Comparison of ENCODE assay signal across 8 mouse cellular contexts in the genomic region with DNA sequence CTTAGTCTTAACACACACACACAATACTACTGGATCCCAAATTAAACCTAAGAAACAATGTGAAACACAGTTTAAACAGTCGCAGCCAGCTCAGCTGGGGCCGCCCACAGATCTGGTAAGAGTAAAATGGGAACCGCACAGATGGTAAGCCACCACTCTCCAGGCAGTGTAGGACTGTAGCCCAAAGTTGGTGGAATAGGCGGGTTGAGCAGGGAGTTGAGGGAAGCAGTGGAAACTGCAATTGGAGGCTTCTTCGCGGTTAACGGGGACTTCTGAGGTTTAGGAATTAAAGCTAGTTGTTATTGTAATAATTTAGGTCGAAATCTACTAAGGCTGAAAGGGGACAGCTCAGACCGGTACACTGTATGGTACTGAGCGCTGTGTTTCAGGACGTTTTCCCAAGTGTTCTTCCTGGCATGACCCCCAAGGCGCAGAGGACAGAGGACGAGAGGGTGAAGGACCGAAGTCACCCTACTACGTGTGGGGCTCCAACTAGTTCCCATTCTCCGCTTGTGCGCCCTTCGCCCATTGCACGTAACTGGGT. TPM values are rescaled to one million over a fixed set of nuclear protein-coding genes. Genes with fewer than 3 reads are reported as not detected.
DNase-seq lines count a peak whose midpoint lies in the region; ATAC-seq and TF ChIP-seq lines count a peak whose summit lies in the region.

No protein-coding gene starts in this region.

- ATAC-seq in lung, embryonic 15.5 days (ENCODE audit: borderline replicate concordance, extremely low read depth, low FRiP score, low TSS enrichment), result peak; percentile 71; the same call in 1 of the 2 replicates
- peak; percentile 33 for ATAC-seq in liver, embryonic 16.5 days (ENCODE audit: low read depth)

- no peak for TF ChIP-seq CTCF in bone marrow macrophage, adult 2 months (IDR thresholded peaks at IDR 0.05; ENCODE audit: low read depth, low read length)
- TF ChIP-seq CTCF in small intestine, adult 2 months (IDR thresholded peaks at IDR 0.05; ENCODE audit: extremely low read depth, insufficient read length, insufficient replicate concordance, low read depth, low read length), result no peak

- peak overlapping the region; percentile 74 for H3K4me2 ChIP-seq in lung, embryonic 15.5 days
- H3K4me2 ChIP-seq in liver, embryonic 16.5 days (ENCODE audit: low read depth, low read length), result peak overlapping the region; percentile 86

- H3K36me3 ChIP-seq in lung, embryonic 15.5 days, result no peaks in the 10 kb centered on the region
- H3K36me3 ChIP-seq in liver, embryonic 16.5 days (ENCODE audit: control insufficient read depth, insufficient read depth), result peaks cover 6% of the 10 kb centered on the region; the same call in 1 of the 2 replicates
- H3K36me3 ChIP-seq in small intestine, adult 2 months (ENCODE audit: control insufficient read depth, insufficient read depth, low read length), result peaks cover 2% of the 10 kb centered on the region; the same call in 1 of the 2 replicates

- peak overlapping the region; percentile 59 for H3K9ac ChIP-seq in lung, embryonic 15.5 days
- H3K9ac ChIP-seq in liver, embryonic 16.5 days (ENCODE audit: low read depth, low read length), result peak overlapping the region; percentile 87

- under 1% methylated on average over 19 of the region's 19 CpGs for WGBS in lung, embryonic 15.5 days
- WGBS in liver, embryonic 16.5 days (ENCODE audit: insufficient replicate concordance), result under 1% methylated on average over 19 of the region's 19 CpGs
- WGBS in small intestine, adult 2 months, result 2% methylated on average over 19 of the region's 19 CpGs

- TF ChIP-seq POLR2A in bone marrow macrophage, adult 2 months (IDR thresholded peaks at IDR 0.05; ENCODE audit: borderline replicate concordance, low read depth, low read length), result no peak
- TF ChIP-seq POLR2A in small intestine, adult 2 months (IDR thresholded peaks at IDR 0.05; ENCODE audit: low read depth, low read length), result no peak

- H3K4me1 ChIP-seq in lung, embryonic 15.5 days, result peaks cover 10% of the 10 kb centered on the region
- H3K4me1 ChIP-seq in bone marrow macrophage, adult 2 months (ENCODE audit: control insufficient read depth, insufficient read depth, low read length), result peaks cover 2% of the 10 kb centered on the region; the same call in 1 of the 2 replicates
- H3K4me1 ChIP-seq in liver, embryonic 16.5 days (ENCODE audit: control insufficient read depth, low read depth, low read length), result peaks cover 28% of the 10 kb centered on the region
- peaks cover 3% of the 10 kb centered on the region; the same call in 1 of the 2 replicates for H3K4me1 ChIP-seq in small intestine, adult 2 months (ENCODE audit: control insufficient read depth, insufficient read depth, insufficient read length, low read length)

- H3K27me3 ChIP-seq in lung, embryonic 15.5 days, result no peaks in the 10 kb centered on the region
- no peaks in the 10 kb centered on the region for H3K27me3 ChIP-seq in liver, embryonic 16.5 days (ENCODE audit: control insufficient read depth, insufficient read depth, low read depth, low read length)
- H3K27me3 ChIP-seq in small intestine, adult 2 months (ENCODE audit: control insufficient read depth, insufficient read depth, low read length), result no peaks in the 10 kb centered on the region

- H3K4me3 ChIP-seq in lung, embryonic 15.5 days, result peak overlapping the region; percentile 74
- H3K4me3 ChIP-seq in bone marrow macrophage, adult 2 months (ENCODE audit: insufficient read depth, low read length), result peak overlapping the region; percentile 88
- H3K4me3 ChIP-seq in liver, embryonic 16.5 days (ENCODE audit: low read depth, low read length), result peak overlapping the region; percentile 83
- peak overlapping the region; percentile 92 for H3K4me3 ChIP-seq in small intestine, adult 2 months (ENCODE audit: low read depth, low read length)

- no peaks in the 10 kb centered on the region for H3K9me3 ChIP-seq in lung, embryonic 15.5 days
- H3K9me3 ChIP-seq in liver, embryonic 16.5 days (replicated peaks; ENCODE audit: control insufficient read depth, low read length), result no peaks in the 10 kb centered on the region

- peak overlapping the region; percentile 68 for H3K27ac ChIP-seq in lung, embryonic 15.5 days
- peak overlapping the region; percentile 9 for H3K27ac ChIP-seq in bone marrow macrophage, adult 2 months (ENCODE audit: insufficient read depth, low read depth, low read length)
- peak overlapping the region; percentile 97 for H3K27ac ChIP-seq in liver, embryonic 16.5 days (ENCODE audit: low read length)
- peak overlapping the region; percentile 18; the same call in 1 of the 2 replicates for H3K27ac ChIP-seq in small intestine, adult 2 months (ENCODE audit: insufficient read depth, low read depth, low read length)

- no peak for DNase-seq in lung, postnatal 10 days
- DNase-seq in forelimb bud, embryonic 11.5 days (ENCODE audit: low read depth, low spot score), result peak; percentile 16
- peak; percentile 83 for DNase-seq in layer of hippocampus, adult 8-10 months (ENCODE audit: low spot score in 2 of 2)
- DNase-seq in ovary, adult 18-20 months (ENCODE audit: low spot score), result no peak

RNA-seq across cellular contexts. Expression of gene Bloc1s5, which starts 0.6 kb away (rescaled TPM):
- 16.9 and 21.6 TPM in 2 replicates for polyA plus RNA-seq in lung, embryonic 15.5 days (2015; fragmentation: Nextera tagmentation; extraction: Ambion mirVana)
- 8.1 and 11.1 TPM in 2 replicates for polyA plus RNA-seq in bone marrow macrophage, adult 2 months (2012; ENCODE audit: insufficient read depth, insufficient read length, missing spikeins)
- total RNA-seq in layer of hippocampus, adult 8-10 months (2022), result 10 to 100 TPM in 1 of 4 experiments, 1 to 10 TPM in 3; 8.0 to 13.5 (median 9.8) TPM
- polyA plus RNA-seq in liver, embryonic 16.5 days (2015; fragmentation: Nextera tagmentation; extraction: Ambion mirVana), result 10.2 and 11.2 TPM in 2 replicates
- polyA plus RNA-seq in small intestine, adult 2 months (2012; rRNA removed), result 1.1 and 2.0 TPM in 2 replicates

RNA-seq across cellular contexts. Expression of gene Eef1e1, which starts 24.5 kb away (rescaled TPM):
- polyA plus RNA-seq in lung, embryonic 15.5 days (2015; fragmentation: Nextera tagmentation; extraction: Ambion mirVana), result 40.1 and 42.6 TPM in 2 replicates
- polyA plus RNA-seq in bone marrow macrophage, adult 2 months (2012; ENCODE audit: insufficient read depth, insufficient read length, missing spikeins), result 6.7 and 8.9 TPM in 2 replicates
- total RNA-seq in layer of hippocampus, adult 8-10 months (2022), result 10 to 100 TPM; 23.1 to 37.0 (median 28.5) TPM
- polyA plus RNA-seq in liver, embryonic 16.5 days (2015; fragmentation: Nextera tagmentation; extraction: Ambion mirVana), result 31.4 and 34.8 TPM in 2 replicates
- 1.6 and 2.1 TPM in 2 replicates for polyA plus RNA-seq in small intestine, adult 2 months (2012; rRNA removed)

Comparison
In these comparisons a context has a peak if more than half of its experiments do, and no peak if none do; other contexts are left out.
1. H3K27ac ChIP-seq: peak in every context shown above with its lines; median percentile 97 in liver, embryonic 16.5 days; 68 in lung, embryonic 15.5 days; 18 in small intestine, adult 2 months; 9 in bone marrow macrophage, adult 2 months.
2. DNase-seq: peak in forelimb bud, embryonic 11.5 days (single experiment) and layer of hippocampus, adult 8-10 months (2 of 2); none in lung, postnatal 10 days (single experiment) and ovary, adult 18-20 months (single experiment).
3. Peak in every context shown above with its lines, with median percentiles within 50 percentile points of each other: H3K4me3 ChIP-seq.